8 mouse cellular contexts compared by ENCODE assay signal in the genomic region with DNA sequence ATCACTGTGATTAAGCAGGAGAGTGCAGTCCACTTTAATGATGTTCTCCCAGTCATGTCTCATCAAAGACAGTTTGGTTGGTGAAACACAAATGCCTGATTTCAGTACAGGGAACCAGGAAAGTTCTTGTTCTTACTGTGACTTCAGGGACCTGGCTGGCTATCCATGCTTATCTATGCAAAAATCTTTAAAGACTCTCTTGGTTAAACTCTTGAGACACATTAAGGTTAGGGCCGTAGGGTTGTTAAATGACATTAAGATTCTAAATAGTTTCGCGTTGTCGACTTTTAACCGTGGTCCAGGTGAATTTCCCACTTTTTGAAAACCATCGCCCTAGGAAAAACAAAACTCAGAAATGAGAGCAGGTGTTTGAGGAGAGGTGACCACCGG. TPM values are rescaled to one million over a fixed set of nuclear protein-coding genes. Genes with fewer than 3 reads are reported as not detected.
DNase-seq lines count a peak whose midpoint lies in the region; ATAC-seq lines count a peak whose summit lies in the region.

No protein-coding gene starts in this region.

- H3K4me1 ChIP-seq in kidney, embryonic 16.5 days (ENCODE audit: insufficient read depth, low read length), result peaks cover 4% of the 10 kb centered on the region; the same call in 1 of the 2 replicates
- 0 out of 2 replicates have a peak, but pooled peaks cover 2% of the 10 kb centered on the region for H3K4me1 ChIP-seq in brown adipose tissue, adult 24 weeks (ENCODE audit: control insufficient read depth, insufficient read depth, insufficient read length, low read length)
- peaks cover 7% of the 10 kb centered on the region; the same call in 1 of the 2 replicates for H3K4me1 ChIP-seq in hindbrain, embryonic 15.5 days (replicated peaks)
- H3K4me1 ChIP-seq in midbrain, embryonic 14.5 days (ENCODE audit: control insufficient read depth, insufficient read depth, low read length), result peaks cover 6% of the 10 kb centered on the region; the same call in 1 of the 2 replicates

- 2% methylated on average over 7 of the region's 7 CpGs for WGBS in kidney, embryonic 16.5 days
- 2% methylated on average over 7 of the region's 7 CpGs for WGBS in hindbrain, embryonic 15.5 days
- 4% methylated on average over 7 of the region's 7 CpGs for WGBS in midbrain, embryonic 14.5 days

- H3K9me3 ChIP-seq in kidney, embryonic 16.5 days (ENCODE audit: low read length), result no peaks in the 10 kb centered on the region
- H3K9me3 ChIP-seq in hindbrain, embryonic 15.5 days, result no peaks in the 10 kb centered on the region
- no peaks in the 10 kb centered on the region for H3K9me3 ChIP-seq in midbrain, embryonic 14.5 days (ENCODE audit: control insufficient read depth, low read length)

- ATAC-seq in kidney, embryonic 16.5 days (ENCODE audit: low FRiP score, low TSS enrichment), result no peak
- 0 out of 2 replicates have a peak, but pooled peaks have one; percentile 13 for ATAC-seq in hindbrain, embryonic 15.5 days (ENCODE audit: low FRiP score, low read depth)
- ATAC-seq in midbrain, embryonic 14.5 days (ENCODE audit: low FRiP score, low TSS enrichment), result no peak

- no peak for DNase-seq in kidney, adult 9 months
- DNase-seq in midbrain, embryonic 14.5 days, result no peak
- no peak for DNase-seq in layer of hippocampus, adult 8-10 months (ENCODE audit: low spot score in 2 of 2)
- DNase-seq in ovary, adult 18-20 months (ENCODE audit: low spot score), result no peak
- DNase-seq in layer of hippocampus, postnatal 36 days, result no peak

- H3K27me3 ChIP-seq in kidney, embryonic 16.5 days (ENCODE audit: insufficient read depth, low read length), result no peaks in the 10 kb centered on the region
- H3K27me3 ChIP-seq in hindbrain, embryonic 15.5 days, result no peaks in the 10 kb centered on the region
- H3K27me3 ChIP-seq in midbrain, embryonic 14.5 days (ENCODE audit: control insufficient read depth, insufficient read depth, low read length), result peaks cover 2% of the 10 kb centered on the region; the same call in 1 of the 2 replicates

- peak overlapping the region; percentile 68 for H3K4me3 ChIP-seq in kidney, embryonic 16.5 days (ENCODE audit: low read length)
- peak overlapping the region; percentile 92 for H3K4me3 ChIP-seq in brown adipose tissue, adult 24 weeks (ENCODE audit: insufficient read depth, low read depth, low read length)
- peak overlapping the region; percentile 74 for H3K4me3 ChIP-seq in hindbrain, embryonic 15.5 days
- H3K4me3 ChIP-seq in midbrain, embryonic 14.5 days (replicated peaks; ENCODE audit: low read depth, low read length), result peak overlapping the region; percentile 65

- H3K36me3 ChIP-seq in kidney, embryonic 16.5 days (ENCODE audit: insufficient read depth, low read length), result no peaks in the 10 kb centered on the region
- H3K36me3 ChIP-seq in hindbrain, embryonic 15.5 days, result no peaks in the 10 kb centered on the region
- H3K36me3 ChIP-seq in midbrain, embryonic 14.5 days (ENCODE audit: control insufficient read depth, insufficient read depth, low read length), result no peaks in the 10 kb centered on the region

- H3K9ac ChIP-seq in kidney, embryonic 16.5 days (replicated peaks; ENCODE audit: low read length), result peak overlapping the region; percentile 94
- peak overlapping the region; percentile 73 for H3K9ac ChIP-seq in hindbrain, embryonic 15.5 days
- H3K9ac ChIP-seq in midbrain, embryonic 14.5 days (replicated peaks; ENCODE audit: low read length), result peak overlapping the region; percentile 86

- H3K27ac ChIP-seq in kidney, embryonic 16.5 days (ENCODE audit: low read length), result peak overlapping the region; percentile 96
- peak overlapping the region; percentile 79 for H3K27ac ChIP-seq in brown adipose tissue, adult 24 weeks (replicated peaks; ENCODE audit: low read depth, low read length)
- H3K27ac ChIP-seq in hindbrain, embryonic 15.5 days (replicated peaks), result peak overlapping the region; percentile 90
- peak overlapping the region; percentile 90 for H3K27ac ChIP-seq in midbrain, embryonic 14.5 days (replicated peaks; ENCODE audit: low read depth, low read length)

- peak overlapping the region; percentile 63 for H3K4me2 ChIP-seq in kidney, embryonic 16.5 days (replicated peaks; ENCODE audit: low read depth, low read length)
- H3K4me2 ChIP-seq in hindbrain, embryonic 15.5 days, result peak overlapping the region; percentile 66
- peak overlapping the region; percentile 72 for H3K4me2 ChIP-seq in midbrain, embryonic 14.5 days (ENCODE audit: low read length)

RNA-seq across cellular contexts. Expression of gene Gbe1, which starts 0.3 kb away (rescaled TPM):
- 30.1 and 30.8 TPM in 2 replicates for polyA plus RNA-seq in kidney, embryonic 16.5 days (2015; fragmentation: Nextera tagmentation; extraction: Ambion mirVana)
- polyA plus RNA-seq in brown adipose tissue, adult 24 weeks (2012; ENCODE audit: insufficient read depth, insufficient read length, missing spikeins), result 333 and 361 TPM in 2 replicates
- 13.9 and 19.3 TPM in 2 replicates for polyA plus RNA-seq in hindbrain, embryonic 15.5 days (2015; fragmentation: Nextera tagmentation; extraction: Ambion mirVana)
- 11.0 and 17.9 TPM in 2 replicates for polyA plus RNA-seq in midbrain, embryonic 14.5 days (2014; fragmentation: Nextera tagmentation; extraction: Ambion mirVana)
- total RNA-seq in layer of hippocampus, adult 8-10 months (2022), result 1 to 10 TPM; 6.7 to 8.0 (median 7.2) TPM
- 1 to 10 TPM; 5.9 to 7.9 TPM for total RNA-seq in layer of hippocampus, postnatal 36 days (2021)

Comparison
In these comparisons a context has a peak if more than half of its experiments do, and no peak if none do; other contexts are left out.
1. RNA of gene Gbe1, which starts 0.3 kb away (polyA plus RNA-seq): 333 to 361 TPM in brown adipose tissue, adult 24 weeks; 30.1 to 30.8 TPM in kidney, embryonic 16.5 days, 11.0 to 17.9 TPM in midbrain, embryonic 14.5 days and 13.9 to 19.3 TPM in hindbrain, embryonic 15.5 days; every median in the first group is over 10 times any median in the second.
2. Peak in every context shown above with its lines, with median percentiles within 50 percentile points of each other: H3K27ac ChIP-seq, H3K4me2 ChIP-seq, H3K4me3 ChIP-seq and H3K9ac ChIP-seq.